7 mouse cellular contexts compared by ENCODE assay signal in the genomic region with DNA sequence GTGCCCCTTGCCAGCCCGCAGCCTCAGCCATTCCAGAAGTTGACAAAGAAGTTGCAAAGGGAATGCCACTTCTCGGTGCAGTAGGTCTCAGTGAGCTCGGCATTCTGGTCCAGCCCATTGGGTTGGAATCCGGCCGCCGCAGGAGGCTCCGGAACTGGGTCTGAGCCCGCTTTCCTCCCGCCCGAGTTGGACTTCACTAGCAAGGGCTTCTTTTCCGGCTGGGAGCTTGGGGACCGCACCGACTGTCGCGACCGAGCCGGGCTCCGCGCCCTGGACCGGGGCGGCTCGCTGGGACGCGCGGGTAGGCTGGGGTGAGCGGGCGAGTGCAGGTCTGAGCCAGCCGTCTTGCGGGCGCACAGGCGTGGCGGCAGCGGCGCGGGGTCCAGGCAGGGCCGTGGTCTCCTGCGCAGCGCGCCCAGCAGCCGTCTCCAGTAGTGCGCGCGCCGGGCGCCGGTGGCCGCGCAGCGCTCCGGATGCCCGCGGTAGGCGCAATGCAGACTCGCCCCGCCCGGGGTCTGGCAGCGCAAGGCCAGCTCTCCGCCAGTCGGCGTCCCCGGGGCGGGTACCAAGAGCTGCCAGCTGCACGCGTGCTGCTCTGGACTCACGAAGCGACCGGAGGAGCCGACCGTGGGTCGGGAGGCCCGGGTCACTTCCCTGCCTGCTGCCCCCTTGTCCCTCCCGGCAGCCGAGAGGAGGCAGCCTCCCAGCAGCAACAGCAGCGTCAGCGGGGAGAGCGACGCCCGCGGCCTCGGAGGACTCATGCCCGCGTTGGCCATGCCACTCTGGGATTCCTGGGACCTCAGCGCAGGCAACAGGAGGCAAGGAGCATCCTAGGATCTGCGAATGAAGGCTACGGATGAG. TPM values are rescaled to one million over a fixed set of nuclear protein-coding genes. Genes with fewer than 3 reads are reported as not detected.
DNase-seq lines count a peak whose midpoint lies in the region; ATAC-seq and TF ChIP-seq lines count a peak whose summit lies in the region.

No protein-coding gene starts in this region.

- no peaks in the 10 kb centered on the region for H3K27me3 ChIP-seq in intestine, embryonic 15.5 days (replicated peaks)
- H3K27me3 ChIP-seq in limb, embryonic 10.5 days (ENCODE audit: low read depth, poor library complexity, severe bottlenecking) = no peaks in the 10 kb centered on the region
- H3K27me3 ChIP-seq in midbrain, embryonic 12.5 days = no peaks in the 10 kb centered on the region
- no peaks in the 10 kb centered on the region for H3K27me3 ChIP-seq in small intestine, adult 2 months (ENCODE audit: control insufficient read depth, insufficient read depth, low read length)

- peak; percentile 94 for ATAC-seq in intestine, embryonic 15.5 days
- ATAC-seq in midbrain, embryonic 12.5 days (ENCODE audit: low FRiP score, low read depth) = peak; percentile 92

- H3K36me3 ChIP-seq in intestine, embryonic 15.5 days = no peaks in the 10 kb centered on the region
- H3K36me3 ChIP-seq in limb, embryonic 10.5 days = no peaks in the 10 kb centered on the region
- no peaks in the 10 kb centered on the region for H3K36me3 ChIP-seq in midbrain, embryonic 12.5 days
- H3K36me3 ChIP-seq in small intestine, adult 2 months (ENCODE audit: control insufficient read depth, insufficient read depth, low read length) = no peaks in the 10 kb centered on the region

- peak overlapping the region; percentile 69 for H3K9ac ChIP-seq in intestine, embryonic 15.5 days
- H3K9ac ChIP-seq in midbrain, embryonic 12.5 days (replicated peaks) = peak overlapping the region; percentile 94

- H3K4me1 ChIP-seq in intestine, embryonic 15.5 days (replicated peaks) = peaks cover 2% of the 10 kb centered on the region; the same call in 1 of the 2 replicates
- peaks cover 11% of the 10 kb centered on the region for H3K4me1 ChIP-seq in limb, embryonic 10.5 days
- H3K4me1 ChIP-seq in midbrain, embryonic 12.5 days = peaks cover 11% of the 10 kb centered on the region; the same call in 1 of the 2 replicates
- H3K4me1 ChIP-seq in small intestine, adult 2 months (ENCODE audit: control insufficient read depth, insufficient read depth, insufficient read length, low read length) = 0 out of 2 replicates have a peak, but pooled peaks cover 2% of the 10 kb centered on the region

- under 1% methylated on average over 85 of the region's 85 CpGs for WGBS in intestine, embryonic 15.5 days
- WGBS in limb, embryonic 10.5 days = under 1% methylated on average over 82 of the region's 85 CpGs
- under 1% methylated on average over 85 of the region's 85 CpGs for WGBS in midbrain, embryonic 12.5 days
- under 1% methylated on average over 84 of the region's 85 CpGs for WGBS in small intestine, adult 2 months

- peak; percentile 76 for DNase-seq in adipocyte (ENCODE audit: low spot score)
- DNase-seq in embryo, embryonic 10.5 days (ENCODE audit: low spot score) = peak; percentile 84
- DNase-seq in gastrocnemius, postnatal 25 days = peak; percentile 79
- peak; percentile 89 for DNase-seq in limb, embryonic 10.5 days (ENCODE audit: low spot score)

- TF ChIP-seq POLR2A in small intestine, adult 2 months (IDR thresholded peaks at IDR 0.05; ENCODE audit: low read depth, low read length) = 0 out of 2 replicates have a peak, but pooled peaks have one; percentile 40

- peak; percentile 23; the same call in 1 of the 2 replicates for TF ChIP-seq CTCF in small intestine, adult 2 months (IDR thresholded peaks at IDR 0.05; ENCODE audit: extremely low read depth, insufficient read length, insufficient replicate concordance, low read depth, low read length)

- H3K4me2 ChIP-seq in intestine, embryonic 15.5 days (replicated peaks) = peak overlapping the region; percentile 81
- peak overlapping the region; percentile 80 for H3K4me2 ChIP-seq in midbrain, embryonic 12.5 days (replicated peaks)

- H3K27ac ChIP-seq in intestine, embryonic 15.5 days = peak overlapping the region; percentile 91
- H3K27ac ChIP-seq in limb, embryonic 10.5 days = peak overlapping the region; percentile 95
- H3K27ac ChIP-seq in midbrain, embryonic 12.5 days (replicated peaks) = peak overlapping the region; percentile 96
- H3K27ac ChIP-seq in small intestine, adult 2 months (ENCODE audit: insufficient read depth, low read depth, low read length) = no peak overlapping the region

- H3K4me3 ChIP-seq in intestine, embryonic 15.5 days (replicated peaks) = peak overlapping the region; percentile 82
- H3K4me3 ChIP-seq in limb, embryonic 10.5 days = peak overlapping the region; percentile 94
- H3K4me3 ChIP-seq in midbrain, embryonic 12.5 days = peak overlapping the region; percentile 90
- peak overlapping the region; percentile 84 for H3K4me3 ChIP-seq in small intestine, adult 2 months (ENCODE audit: low read depth, low read length)

- H3K9me3 ChIP-seq in intestine, embryonic 15.5 days = no peaks in the 10 kb centered on the region
- H3K9me3 ChIP-seq in limb, embryonic 10.5 days (replicated peaks) = no peaks in the 10 kb centered on the region
- no peaks in the 10 kb centered on the region for H3K9me3 ChIP-seq in midbrain, embryonic 12.5 days

RNA-seq across cellular contexts. Expression of gene Fgfbp3, which starts 0.7 kb away (rescaled TPM):
- total RNA-seq in gastrocnemius, postnatal 25 days (2021) = 1 to 10 TPM in 1 of 2 experiments, under 1 TPM in 1; 0.94 to 1.4 TPM
- 4.2 and 5.0 TPM in 2 replicates for polyA plus RNA-seq in intestine, embryonic 15.5 days (2015; fragmentation: Nextera tagmentation; extraction: Ambion mirVana)
- polyA plus RNA-seq in limb, embryonic 10.5 days (2016; fragmentation: Nextera tagmentation; extraction: Ambion mirVana) = 4.0 and 4.6 TPM in 2 replicates
- 51.7 and 54.4 TPM in 2 replicates for polyA plus RNA-seq in midbrain, embryonic 12.5 days (2016; fragmentation: Nextera tagmentation; extraction: Ambion mirVana)
- polyA plus RNA-seq in small intestine, adult 2 months (2012; rRNA removed) = 2.1 and 4.9 TPM in 2 replicates

RNA-seq across cellular contexts. Expression of gene Btaf1, which starts 7.2 kb away (rescaled TPM):
- 1 to 10 TPM; 6.1 to 8.8 TPM for total RNA-seq in gastrocnemius, postnatal 25 days (2021)
- 8.3 and 9.1 TPM in 2 replicates for polyA plus RNA-seq in intestine, embryonic 15.5 days (2015; fragmentation: Nextera tagmentation; extraction: Ambion mirVana)
- polyA plus RNA-seq in limb, embryonic 10.5 days (2016; fragmentation: Nextera tagmentation; extraction: Ambion mirVana) = 14.9 and 16.2 TPM in 2 replicates
- polyA plus RNA-seq in midbrain, embryonic 12.5 days (2016; fragmentation: Nextera tagmentation; extraction: Ambion mirVana) = 20.3 and 21.0 TPM in 2 replicates
- polyA plus RNA-seq in small intestine, adult 2 months (2012; rRNA removed) = 1.0 and 2.1 TPM in 2 replicates
